Mouse (Mus musculus): ENCODE data around the gene Lamp3. TPM values are rescaled to one million over a fixed set of nuclear protein-coding genes. Genes with fewer than 3 reads are reported as not detected.
"Not testable (repeated sequence)": the region's sequence is repeated elsewhere in the genome, so short reads cannot be mapped to it uniquely, and the experiment has no call there.

The Lamp3 gene
- polyA plus RNA-seq (2012; ENCODE audit: insufficient read depth, low replicate concordance): not detected in 2 replicates

- Histone ChIP-seq H3K27me3 (replicated peaks) (no peaks in the 10 kb centered on the region), H3K9me3 (no peaks in the 10 kb centered on the region), H3K36me3 (replicated peaks; ENCODE audit: low read length) (no peaks in the 10 kb centered on the region), H3K4me1 (no peaks in the 10 kb centered on the region), H3K4me3 (replicated peaks) (no peak within 1 kb of the TSS)
- TF ChIP-seq FLI1 (IDR thresholded peaks at IDR 0.05; ENCODE audit: low read length) (no peak), GATA1 (IDR thresholded peaks at IDR 0.05; ENCODE audit: borderline replicate concordance, low read length) (no peak)
Observed at GRCm38 (mm10) chr16:19706216-19706615, at the start of gene Lamp3. Gene Lamp3 (minus strand): TSS chr16:19706375.

- H3K4me3 ChIP-seq (replicated peaks): no peak overlapping the region
- H3K27me3 ChIP-seq (replicated peaks): no peaks in the 10 kb centered on the region
- H3K36me3 ChIP-seq (replicated peaks; ENCODE audit: low read length): no peaks in the 10 kb centered on the region
- no peak for TF ChIP-seq FLI1 (IDR thresholded peaks at IDR 0.05; ENCODE audit: low read length)
- TF ChIP-seq GATA1 (IDR thresholded peaks at IDR 0.05; ENCODE audit: borderline replicate concordance, low read length): no peak
- H3K4me1 ChIP-seq: no peaks in the 10 kb centered on the region
- no peaks in the 10 kb centered on the region for H3K9me3 ChIP-seq
Observed at GRCm38 (mm10) chr16:19732896-19733295, 26.7 kb upstream of the Lamp3 start.

GRCm38 (mm10) chr16:19724139-19724538 lies 18.0 kb upstream of the Lamp3 start:
- H3K4me3 ChIP-seq (replicated peaks); H3K36me3 ChIP-seq (replicated peaks; ENCODE audit: low read length); H3K4me1 ChIP-seq; H3K27me3 ChIP-seq (replicated peaks); H3K9me3 ChIP-seq: not testable (repeated sequence)

- Histone ChIP-seq H3K36me3 (replicated peaks; ENCODE audit: low read length) (no peaks in the 10 kb centered on the region), H3K9me3 (no peaks in the 10 kb centered on the region), H3K4me3 (replicated peaks) (no peak overlapping the region), H3K4me1 (peaks cover 3% of the 10 kb centered on the region; the same call in 1 of the 2 replicates), H3K27me3 (replicated peaks) (peaks cover 6% of the 10 kb centered on the region)
- no peak for TF ChIP-seq FLI1 (IDR thresholded peaks at IDR 0.05; ENCODE audit: low read length)
- TF ChIP-seq GATA1 (IDR thresholded peaks at IDR 0.05; ENCODE audit: borderline replicate concordance, low read length): no peak
Observed at GRCm38 (mm10) chr16:19720959-19721358, 14.8 kb upstream of the Lamp3 start.

- Histone ChIP-seq H3K36me3 (replicated peaks; ENCODE audit: low read length) (no peaks in the 10 kb centered on the region), H3K4me1 (no peaks in the 10 kb centered on the region), H3K4me3 (replicated peaks) (no peak overlapping the region), H3K27me3 (replicated peaks) (no peaks in the 10 kb centered on the region), H3K9me3 (no peaks in the 10 kb centered on the region)
- TF ChIP-seq FLI1 (IDR thresholded peaks at IDR 0.05; ENCODE audit: low read length) (no peak), GATA1 (IDR thresholded peaks at IDR 0.05; ENCODE audit: borderline replicate concordance, low read length) (no peak)
Observed at GRCm38 (mm10) chr16:19707381-19707780, 1.2 kb upstream of the Lamp3 start.

DNA sequence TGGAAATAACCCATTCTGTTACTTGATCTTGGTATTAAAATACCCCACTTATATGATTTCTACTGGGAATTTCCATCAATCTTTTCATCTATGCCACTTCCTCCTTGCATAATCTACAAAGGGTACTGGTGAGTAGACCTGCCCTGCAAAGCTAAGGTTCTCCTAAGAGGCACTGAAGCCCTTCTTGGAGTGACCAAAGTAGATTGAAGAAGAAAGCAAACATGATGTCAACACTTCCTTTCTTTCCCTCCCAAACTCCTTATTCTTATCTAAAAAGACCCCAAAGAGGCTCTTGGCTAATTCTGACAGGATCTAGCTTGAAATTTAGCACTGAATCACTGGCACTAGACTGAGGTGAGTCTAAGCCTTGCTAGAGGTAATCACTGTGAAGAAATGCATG lies 7.0 kb downstream of the Lamp3 start:
- H3K9me3 ChIP-seq: no peaks in the 10 kb centered on the region

GRCm38 (mm10) chr16:19670768-19671357 lies 35.3 kb downstream of the Lamp3 start:
- no peak overlapping the region for H3K4me3 ChIP-seq (replicated peaks)
- no peak for TF ChIP-seq GATA1 (IDR thresholded peaks at IDR 0.05; ENCODE audit: borderline replicate concordance, low read length)
- no peak for TF ChIP-seq FLI1 (IDR thresholded peaks at IDR 0.05; ENCODE audit: low read length)
- H3K36me3 ChIP-seq (replicated peaks; ENCODE audit: low read length): no peaks in the 10 kb centered on the region

More for the DNA sequence above, 7.0 kb downstream of the Lamp3 start:
- TF ChIP-seq FLI1 (IDR thresholded peaks at IDR 0.05; ENCODE audit: low read length): no peak
- TF ChIP-seq GATA1 (IDR thresholded peaks at IDR 0.05; ENCODE audit: borderline replicate concordance, low read length): no peak
- no peak overlapping the region for H3K4me3 ChIP-seq (replicated peaks)
- H3K36me3 ChIP-seq (replicated peaks; ENCODE audit: low read length): no peaks in the 10 kb centered on the region
- no peaks in the 10 kb centered on the region for H3K4me1 ChIP-seq
- H3K27me3 ChIP-seq (replicated peaks): no peaks in the 10 kb centered on the region

GRCm38 (mm10) chr16:19666312-19666711 lies 39.9 kb downstream of the Lamp3 start:
- Histone ChIP-seq H3K4me3 (replicated peaks) (no peak overlapping the region), H3K9me3 (no peaks in the 10 kb centered on the region), H3K27me3 (replicated peaks) (no peaks in the 10 kb centered on the region), H3K36me3 (replicated peaks; ENCODE audit: low read length) (no peaks in the 10 kb centered on the region), H3K4me1 (no peaks in the 10 kb centered on the region)
- TF ChIP-seq GATA1 (IDR thresholded peaks at IDR 0.05; ENCODE audit: borderline replicate concordance, low read length): no peak
- TF ChIP-seq FLI1 (IDR thresholded peaks at IDR 0.05; ENCODE audit: low read length): no peak

More at GRCm38 (mm10) chr16:19670768-19671357, 35.3 kb downstream of the Lamp3 start:
- H3K4me1 ChIP-seq: no peaks in the 10 kb centered on the region
- no peaks in the 10 kb centered on the region for H3K27me3 ChIP-seq (replicated peaks)
- no peaks in the 10 kb centered on the region for H3K9me3 ChIP-seq

DNA sequence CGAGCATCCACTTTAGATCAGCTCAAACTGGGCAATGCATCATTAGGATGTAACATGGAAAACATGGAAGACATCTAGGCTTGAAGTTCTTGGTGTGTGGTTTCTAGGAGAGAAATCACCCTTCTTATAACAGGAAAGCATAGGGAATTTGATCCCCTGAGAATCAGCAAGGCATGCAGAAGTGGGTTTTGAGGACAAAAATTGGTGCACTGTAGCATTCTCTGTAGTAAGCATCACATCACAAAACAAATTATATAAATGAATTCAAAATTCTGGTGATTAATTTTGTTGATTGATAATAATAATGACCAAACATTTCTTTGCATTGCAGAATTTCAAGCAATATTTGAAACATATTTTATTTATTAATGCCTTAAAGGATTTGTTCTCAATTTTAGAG lies 76.4 kb downstream of the Lamp3 start, which contains the start of gene Olfr171:
TSS of gene Olfr171 (minus strand) at position 101 of the 400 bp plus-strand sequence.
- Histone ChIP-seq H3K4me1 (no peaks in the 10 kb centered on the region), H3K9me3 (0 out of 2 replicates have a peak, but pooled peaks cover 8% of the 10 kb centered on the region), H3K27me3 (replicated peaks) (no peaks in the 10 kb centered on the region), H3K36me3 (replicated peaks; ENCODE audit: low read length) (no peaks in the 10 kb centered on the region), H3K4me3 (replicated peaks) (no peak within 1 kb of the TSS)
- TF ChIP-seq FLI1 (IDR thresholded peaks at IDR 0.05; ENCODE audit: low read length) (no peak), GATA1 (IDR thresholded peaks at IDR 0.05; ENCODE audit: borderline replicate concordance, low read length) (no peak)

GRCm38 (mm10) chr16:19611782-19612181 lies 94.4 kb downstream of the Lamp3 start, which contains the start of gene Olfr170:
Gene Olfr170 (minus strand): TSS chr16:19611882.
- H3K36me3 ChIP-seq (replicated peaks; ENCODE audit: low read length); H3K9me3 ChIP-seq; H3K4me1 ChIP-seq; H3K4me3 ChIP-seq (replicated peaks); H3K27me3 ChIP-seq (replicated peaks): not testable (repeated sequence)

Other genes with a start within 250 kb of the Lamp3 start
- gene Olfr166, start 222.7 kb downstream of the Lamp3 start, polyA plus RNA-seq (2012; ENCODE audit: insufficient read depth, low replicate concordance): not detected in 2 replicates
- not detected in 2 replicates for gene Olfr167, start 184.1 kb downstream of the Lamp3 start, polyA plus RNA-seq (2012; ENCODE audit: insufficient read depth, low replicate concordance)
- not detected in 2 replicates for gene Olfr168, start 170.8 kb downstream of the Lamp3 start, polyA plus RNA-seq (2012; ENCODE audit: insufficient read depth, low replicate concordance)
- not detected in 2 replicates for gene Olfr169, start 134.6 kb downstream of the Lamp3 start, polyA plus RNA-seq (2012; ENCODE audit: insufficient read depth, low replicate concordance)
- not detected in 2 replicates for gene Olfr170, start 94.5 kb downstream of the Lamp3 start, polyA plus RNA-seq (2012; ENCODE audit: insufficient read depth, low replicate concordance)
- not detected in 2 replicates for gene Olfr171, start 76.5 kb downstream of the Lamp3 start, polyA plus RNA-seq (2012; ENCODE audit: insufficient read depth, low replicate concordance)
- gene B3gnt5, start 53.8 kb upstream of the Lamp3 start, polyA plus RNA-seq (2012; ENCODE audit: insufficient read depth, low replicate concordance): not detected in 2 replicates